Mouse (Mus musculus): Measurements from ENCODE around the gene BC035044.
"Not testable (repeated sequence)": the region's sequence is repeated elsewhere in the genome, so short reads cannot be mapped to it uniquely, and the experiment has no call there.

GRCm38 (mm10) chr6:128840669-128841068, 50.3 kb downstream of the BC035044 start:
- TF ChIP-seq EP300 (optimal IDR thresholded peaks at IDR 0.05); CTCF (IDR thresholded peaks at IDR 0.05; ENCODE audit: low read depth): not testable (repeated sequence)

Data from stomach, postnatal 0 days (tissue).